Mouse (Mus musculus) layer of hippocampus, adult 2 months (tissue): ENCODE measurements around the gene Smurf2. TPM values are rescaled to one million over a fixed set of nuclear protein-coding genes. Genes with fewer than 3 reads are reported as not detected.

Source experiments
- DNase-seq, 2 experiments: peaks; one replicate each; pipeline ENCODE4 v3.0.0; 2022; ENCODE audit warnings: low spot score in 2 of 2
- H3K27ac ChIP-seq: fragments of 200-600 bp; 2 replicates; pipeline ENCODE4 v1.8.1; 2022
- H3K4me3 ChIP-seq: fragments of 200-600 bp; 2 replicates; pipeline ENCODE4 v1.8.1; 2022; ENCODE audit warnings: mild to moderate bottlenecking
- CTCF ChIP-seq: fragments of 200-600 bp; conservative IDR thresholded peaks from 2 replicates; pipeline ENCODE4 v1.8.1; 2022; ENCODE audit warnings: antibody characterized with exemption, mild to moderate bottlenecking, moderate library complexity
- total RNA-seq, 2 experiments: library from RNA; stranded (reverse); gene quantifications; 2 replicates each; pipeline ENCODE4 v1.2.3; 2021

Gene Smurf2
- total RNA-seq, 2 experiments from 2014 or later: 29.6 to 31.1 TPM

DNA sequence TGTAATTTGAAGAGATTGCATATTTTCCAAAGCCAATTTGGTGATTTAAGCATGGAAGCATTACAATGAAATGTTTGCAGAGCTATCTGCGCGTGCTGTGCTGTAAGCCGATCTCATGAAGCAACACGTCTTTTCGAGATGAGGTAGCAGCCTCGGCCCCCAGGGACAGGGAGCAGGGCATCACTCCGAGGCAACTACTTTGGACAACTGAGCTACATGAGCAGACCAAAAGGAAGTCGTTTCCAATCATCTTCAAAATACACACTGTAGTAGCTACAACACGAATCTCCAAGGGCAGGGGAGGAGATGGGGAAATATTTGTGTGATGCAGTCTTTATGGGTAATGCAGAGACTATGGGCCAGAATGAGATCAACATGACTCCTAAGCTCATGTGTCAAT lies 9.9 kb upstream of the Smurf2 start:
- no peak for DNase-seq
- TF ChIP-seq CTCF: no peak
- H3K4me3 ChIP-seq: no peak overlapping the region
- no peak overlapping the region for H3K27ac ChIP-seq

DNA sequence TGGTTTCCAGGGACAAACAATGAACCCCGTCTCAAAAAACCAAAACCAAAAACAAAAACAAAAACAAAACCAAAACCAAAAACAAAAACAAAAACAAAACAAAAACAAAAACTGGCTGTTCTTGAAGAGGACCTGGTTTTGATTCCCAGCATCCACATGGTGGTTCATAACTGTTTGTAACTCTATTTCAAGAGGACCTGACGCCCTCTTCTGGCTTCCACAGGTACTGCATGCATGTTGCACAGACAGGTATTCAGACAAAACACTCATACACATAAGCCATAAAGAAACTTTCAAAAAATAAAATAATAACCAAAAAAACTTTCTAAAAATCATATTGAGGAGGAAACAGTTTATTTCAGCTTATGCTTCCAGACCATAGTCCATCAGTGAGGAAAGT lies 8.4 kb upstream of the Smurf2 start:
- peak; percentile 65 for TF ChIP-seq CTCF
- Histone ChIP-seq H3K27ac (no peak overlapping the region), H3K4me3 (no peak overlapping the region)
- no peak for DNase-seq

DNA sequence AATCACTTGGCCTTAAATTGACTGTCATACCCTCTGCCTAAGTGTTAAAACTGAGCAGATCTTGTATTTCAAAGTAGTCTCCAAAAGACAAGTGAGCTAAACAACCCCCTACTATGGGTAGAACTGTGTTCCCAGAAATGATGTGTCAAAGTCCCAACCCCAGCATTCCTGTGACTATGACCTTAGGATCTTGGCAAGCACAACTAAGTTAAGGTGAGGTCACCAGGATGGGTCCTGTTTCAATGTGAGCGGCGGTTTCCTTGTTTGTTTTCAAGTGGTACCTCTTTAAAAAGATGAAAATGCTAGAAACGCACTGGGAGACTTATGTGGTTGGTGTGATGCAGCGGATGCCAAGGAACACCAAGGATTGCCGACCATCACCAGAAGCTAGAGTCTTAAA lies 7.4 kb upstream of the Smurf2 start:
- no peak overlapping the region for H3K4me3 ChIP-seq
- no peak for DNase-seq
- no peak for TF ChIP-seq CTCF
- no peak overlapping the region for H3K27ac ChIP-seq

DNA sequence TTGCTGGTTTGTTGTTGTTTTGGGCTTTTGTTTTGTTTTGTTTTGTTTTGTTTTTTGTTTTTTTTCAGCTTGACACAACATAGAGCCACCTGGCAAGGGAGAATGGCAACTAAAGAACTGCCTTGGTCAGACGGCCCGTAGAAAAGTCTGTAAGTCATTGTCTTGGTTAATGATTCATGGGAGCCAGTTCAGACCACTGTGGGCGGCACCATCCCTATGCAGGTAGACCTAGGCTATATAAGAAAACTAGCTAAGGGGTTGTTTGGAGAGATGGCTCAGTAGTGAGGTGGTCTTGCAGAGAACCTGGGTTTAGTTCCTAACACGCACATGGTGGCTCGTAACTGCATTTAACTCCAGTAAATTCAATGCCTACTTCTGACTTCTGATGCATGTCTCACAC lies 6.7 kb upstream of the Smurf2 start:
- no peak for DNase-seq
- Histone ChIP-seq H3K27ac (no peak overlapping the region), H3K4me3 (no peak overlapping the region)
- no peak for TF ChIP-seq CTCF

DNA sequence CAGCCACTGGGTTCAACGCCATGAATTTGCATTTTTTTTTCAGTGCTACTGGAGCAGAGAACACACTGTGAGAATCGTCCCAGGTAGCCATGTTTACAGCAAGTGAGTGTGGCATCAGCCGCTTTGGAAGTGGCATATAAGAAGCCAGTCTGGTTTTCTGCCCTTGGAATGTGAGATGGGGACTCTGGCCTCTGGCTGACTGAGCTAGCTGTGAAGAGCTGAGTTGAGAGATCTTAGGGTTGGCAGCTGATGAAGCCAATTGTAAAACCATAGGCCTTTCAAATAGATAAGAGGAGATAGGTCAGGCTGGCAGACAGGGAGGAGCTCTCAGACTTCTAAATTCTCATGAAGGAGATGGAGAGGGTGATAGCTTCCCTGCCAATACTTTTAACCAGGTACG lies 6.2 kb upstream of the Smurf2 start:
- Histone ChIP-seq H3K27ac (no peak overlapping the region), H3K4me3 (no peak overlapping the region)
- no peak for DNase-seq
- no peak for TF ChIP-seq CTCF

DNA sequence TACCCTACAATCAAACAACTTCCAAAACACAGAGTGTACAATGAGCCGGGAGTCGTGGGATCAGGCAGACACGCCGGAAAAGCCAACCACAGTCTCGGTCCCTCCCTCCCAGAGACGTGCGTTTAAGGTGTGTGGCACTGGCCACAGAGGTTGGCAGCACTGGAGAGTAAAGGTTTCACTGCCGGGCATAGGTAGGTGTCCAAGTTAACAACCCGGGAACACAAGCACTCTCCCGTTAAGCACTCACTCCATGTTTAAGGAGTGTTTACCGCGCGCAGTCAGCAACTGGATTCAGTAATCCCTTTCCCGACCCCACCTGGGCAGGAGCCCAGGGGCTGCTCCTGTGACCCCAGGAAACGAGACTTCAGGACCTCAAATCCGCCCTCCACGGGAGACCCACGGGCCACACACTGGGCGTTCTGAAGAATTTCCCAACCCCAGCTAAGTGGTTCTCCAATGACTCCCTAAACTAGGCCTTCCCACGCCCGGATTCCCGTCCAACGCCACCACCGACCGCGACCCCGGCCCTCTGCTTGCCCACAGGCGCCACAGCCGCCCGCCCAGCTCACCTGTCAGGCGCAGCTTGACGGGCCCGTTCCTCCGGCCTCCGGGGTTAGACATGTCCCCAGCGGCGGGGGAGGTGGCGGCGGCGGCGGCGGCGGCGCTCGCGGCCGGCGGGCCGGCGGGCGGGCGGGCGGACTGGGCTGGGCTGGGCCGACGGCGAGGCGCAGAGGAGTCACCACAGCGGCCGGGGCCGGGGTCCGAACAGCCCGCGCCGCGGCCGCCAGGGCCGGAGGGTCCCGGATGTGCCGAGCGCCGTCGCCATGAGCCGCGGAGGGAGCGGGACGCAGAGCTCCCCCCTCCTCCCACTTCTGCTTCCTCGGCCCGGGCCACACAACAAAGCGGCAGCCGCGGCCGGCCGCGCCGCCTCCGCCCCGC lies 634 bp downstream of the Smurf2 start:
- peak in 1 of 2 experiments; percentile 26 for DNase-seq
- Histone ChIP-seq H3K27ac (peak overlapping the region; percentile 98), H3K4me3 (peak overlapping the region; percentile 81)
- TF ChIP-seq CTCF: no peak

DNA sequence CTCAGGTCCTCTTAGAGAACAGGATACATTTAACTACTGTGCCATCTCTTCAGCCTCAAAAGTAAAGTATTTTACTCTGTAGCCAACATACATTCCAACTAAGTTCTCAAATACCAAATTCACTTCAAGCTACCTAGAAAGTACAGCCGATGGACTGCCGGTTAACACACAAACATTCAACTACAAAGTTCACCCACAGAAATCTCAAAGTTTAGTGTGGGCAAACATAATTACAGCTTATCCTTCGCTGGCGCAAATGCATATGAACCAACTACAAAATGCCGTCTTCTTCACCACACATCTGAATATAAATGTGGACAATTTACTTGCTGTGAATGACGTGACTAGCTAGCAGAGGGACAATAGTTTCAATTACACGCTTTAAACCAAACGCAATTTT lies 1.6 kb downstream of the Smurf2 start:
- no peak for DNase-seq
- H3K27ac ChIP-seq: peak overlapping the region; percentile 98; the same call in 1 of the 2 replicates
- TF ChIP-seq CTCF: no peak
- H3K4me3 ChIP-seq: peak overlapping the region; percentile 81

DNA sequence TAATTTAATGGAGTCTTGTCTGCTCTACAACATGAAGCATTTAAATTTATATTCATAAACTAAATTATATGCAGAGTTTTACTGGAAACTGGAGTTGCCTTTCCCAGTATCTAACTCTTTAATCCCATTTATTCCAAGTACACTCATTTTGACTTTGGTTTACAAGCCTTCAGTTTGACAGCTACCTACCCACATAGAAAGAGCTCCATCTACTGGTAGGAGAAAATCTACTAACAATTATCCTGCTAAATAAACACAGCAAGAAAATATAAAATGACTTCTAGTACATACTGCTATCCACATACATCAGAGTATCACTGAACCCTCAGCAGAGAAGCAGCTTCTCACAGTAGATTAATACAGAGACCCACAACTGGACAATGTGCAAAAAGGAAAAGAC lies 9.3 kb downstream of the Smurf2 start:
- no peak overlapping the region for H3K27ac ChIP-seq
- H3K4me3 ChIP-seq: no peak overlapping the region
- DNase-seq: no peak
- TF ChIP-seq CTCF: peak; percentile 82

DNA sequence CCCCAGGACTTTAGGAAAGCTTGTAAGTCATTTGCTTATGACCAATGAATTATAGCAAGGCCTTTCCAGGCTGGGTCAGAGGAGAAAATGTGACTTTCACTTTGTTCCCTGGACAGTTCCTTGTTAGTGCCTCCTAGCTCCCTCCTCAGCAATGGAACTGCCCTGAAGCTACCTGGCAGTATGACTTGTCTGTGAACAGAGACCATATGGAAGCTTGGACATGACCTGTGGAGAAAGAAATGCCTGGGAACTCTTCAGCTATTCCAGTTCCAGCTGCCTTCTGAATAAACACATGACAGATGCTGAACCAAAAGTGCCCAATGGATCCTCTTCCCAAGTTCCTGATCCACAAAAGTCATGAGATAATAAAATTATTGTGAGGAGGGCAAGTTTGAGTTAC lies 12.5 kb downstream of the Smurf2 start:
- no peak for TF ChIP-seq CTCF
- Histone ChIP-seq H3K27ac (peak overlapping the region; percentile 36; the same call in 1 of the 2 replicates), H3K4me3 (no peak overlapping the region)
- DNase-seq: no peak

DNA sequence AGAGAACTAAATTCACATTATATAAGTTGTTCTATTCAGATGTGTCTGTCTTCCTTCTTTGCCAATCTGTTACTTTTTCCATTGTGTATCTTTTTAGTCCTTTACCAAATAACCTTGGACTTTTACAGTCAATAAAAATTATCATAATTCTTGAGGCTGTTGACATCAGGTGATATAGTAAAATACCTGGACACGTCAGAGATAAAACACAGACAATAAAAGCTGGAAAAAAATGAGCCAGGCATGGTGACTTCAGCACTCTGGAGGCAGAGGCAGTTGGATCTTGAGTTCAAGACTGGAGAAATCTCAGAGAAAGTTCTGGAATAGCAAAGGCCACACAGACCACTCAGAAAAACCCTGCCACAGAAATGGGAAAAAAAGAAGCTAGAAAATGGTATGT lies 13.3 kb downstream of the Smurf2 start:
- Histone ChIP-seq H3K4me3 (no peak overlapping the region), H3K27ac (no peak overlapping the region)
- no peak for TF ChIP-seq CTCF
- DNase-seq: no peak

DNA sequence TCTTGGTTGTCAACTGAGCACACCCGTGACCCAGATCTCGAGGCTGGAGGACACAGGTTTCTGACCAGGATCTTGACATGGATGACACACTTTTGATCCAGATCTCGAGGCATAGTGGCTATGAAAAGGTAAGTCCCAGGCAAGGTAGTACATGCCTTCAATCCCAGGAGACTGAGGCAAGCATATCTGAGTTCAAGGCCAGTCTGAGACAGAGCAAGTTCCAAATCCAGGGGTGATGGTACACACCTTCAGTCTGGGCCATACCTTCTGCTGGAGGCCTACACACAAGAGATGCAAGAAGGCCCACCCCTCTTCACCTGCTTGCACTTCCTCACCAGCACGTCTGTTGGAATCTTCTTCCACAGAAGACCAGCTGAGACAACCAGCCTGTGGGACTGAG lies 14.8 kb downstream of the Smurf2 start:
- no peak for TF ChIP-seq CTCF
- no peak for DNase-seq
- Histone ChIP-seq H3K4me3 (no peak overlapping the region), H3K27ac (no peak overlapping the region)

DNA sequence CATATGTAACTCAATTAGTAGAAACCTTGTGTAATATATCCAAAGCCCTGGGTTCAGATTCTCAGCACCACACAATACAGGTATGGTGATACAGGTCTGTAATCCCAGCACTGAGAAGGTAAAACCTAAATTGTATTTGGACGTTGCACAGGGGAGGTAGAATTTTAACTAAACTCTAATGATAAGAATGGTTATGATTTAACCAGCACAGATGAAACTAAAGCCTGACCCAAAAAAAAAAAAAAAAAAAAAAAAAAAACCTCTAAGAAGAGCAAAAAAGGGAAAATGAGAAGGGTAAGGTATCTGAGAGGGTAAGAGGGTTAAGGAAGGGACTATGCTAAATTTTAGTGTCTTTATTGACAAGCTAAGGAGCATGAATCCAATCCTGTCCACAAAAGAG lies 20.7 kb downstream of the Smurf2 start:
- DNase-seq: no peak
- no peak overlapping the region for H3K4me3 ChIP-seq
- TF ChIP-seq CTCF: no peak
- no peak overlapping the region for H3K27ac ChIP-seq

DNA sequence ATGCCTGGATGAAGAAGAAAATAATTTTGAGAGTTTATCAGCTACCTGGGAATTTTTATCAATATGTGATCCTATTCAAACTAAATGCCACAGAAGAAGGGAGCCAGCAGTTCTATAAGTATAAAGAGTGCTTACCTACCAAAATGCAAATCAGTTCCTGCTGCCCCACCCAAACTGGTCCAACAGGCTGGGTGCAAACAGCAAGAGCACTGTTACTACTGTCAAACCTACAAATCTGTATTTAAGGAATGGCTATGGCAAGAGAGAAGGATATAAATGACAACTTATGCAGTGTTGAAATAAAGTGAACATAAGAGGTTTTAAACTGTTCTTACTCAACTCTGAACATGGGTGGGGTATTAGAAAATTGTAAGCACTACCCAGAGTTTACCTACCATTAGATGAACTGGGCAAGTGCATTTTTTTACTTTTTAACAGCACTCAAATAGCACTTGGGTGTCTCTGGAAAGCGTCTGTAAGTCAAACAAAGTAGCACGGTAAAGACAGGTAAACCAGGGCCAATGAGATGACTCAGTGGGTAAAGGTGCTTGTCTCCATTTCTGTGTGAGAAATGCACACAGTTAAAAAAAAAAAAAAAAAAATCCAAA lies 23.9 kb downstream of the Smurf2 start:
- no peak overlapping the region for H3K4me3 ChIP-seq
- no peak for TF ChIP-seq CTCF
- no peak overlapping the region for H3K27ac ChIP-seq

DNA sequence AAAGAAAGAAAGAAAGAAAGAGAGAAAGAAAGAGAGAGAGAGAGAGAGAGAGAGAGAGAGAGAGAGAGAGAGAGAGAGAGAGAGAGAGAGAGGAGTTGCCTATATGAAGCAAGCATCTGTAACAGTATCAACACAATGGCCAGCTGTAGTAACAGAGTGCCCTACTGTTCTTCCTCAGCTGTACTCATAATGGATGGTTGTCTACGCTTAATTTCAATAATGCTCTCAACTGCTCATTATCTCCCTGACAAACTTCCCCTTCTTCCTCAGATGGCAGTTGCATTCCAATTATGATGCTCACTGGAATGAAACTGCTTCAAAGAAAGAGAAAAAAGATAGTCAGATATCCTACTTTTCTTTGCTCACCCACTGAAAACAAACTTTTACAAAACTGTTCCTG lies 36.9 kb downstream of the Smurf2 start:
- DNase-seq: no peak
- Histone ChIP-seq H3K27ac (no peak overlapping the region), H3K4me3 (no peak overlapping the region)
- no peak for TF ChIP-seq CTCF

More for the DNA sequence above, 23.9 kb downstream of the Smurf2 start:
- no peak for DNase-seq
